Mouse (Mus musculus) forebrain, embryonic 12.5 days (tissue): ENCODE measurements around the gene Gabrr2. TPM values are rescaled to one million over a fixed set of nuclear protein-coding genes. Genes with fewer than 3 reads are reported as not detected.

Source experiments
- ATAC-seq: fragments of 200-750 bp; cut with Nextera tagmentation; 2 replicates; pipeline ENCODE4 v1.8.0; 2017; ENCODE audit warnings: moderate TSS enrichment; ENCODE audit not compliant: low FRiP score
- H3K27ac ChIP-seq: fragments of 300-500 bp; sonication (generic); 2 replicates; pipeline ENCODE4 v1.5.1; 2016; ENCODE audit warnings: mild to moderate bottlenecking
- H3K27me3 ChIP-seq: fragments of 300-500 bp; sonication (generic); 2 replicates; pipeline ENCODE4 v1.6.1; 2016; ENCODE audit warnings: mild to moderate bottlenecking
- H3K36me3 ChIP-seq: fragments of 300-500 bp; sonication (generic); replicated peaks from 2 replicates; pipeline ENCODE4 v1.6.1; 2016; ENCODE audit warnings: mild to moderate bottlenecking
- H3K4me1 ChIP-seq: fragments of 300-500 bp; sonication (generic); 2 replicates; pipeline ENCODE4 v1.6.1; 2016
- H3K4me2 ChIP-seq: fragments of 300-500 bp; sonication (generic); 2 replicates; pipeline ENCODE4 v1.6.1; 2016; ENCODE audit warnings: mild to moderate bottlenecking, moderate library complexity
- H3K4me3 ChIP-seq: fragments of 300-500 bp; sonication (generic); replicated peaks from 2 replicates; pipeline ENCODE4 v1.5.1; 2016; ENCODE audit warnings: mild to moderate bottlenecking
- H3K9ac ChIP-seq: fragments of 300-500 bp; sonication (generic); 2 replicates; pipeline ENCODE4 v1.6.1; 2016; ENCODE audit warnings: mild to moderate bottlenecking
- H3K9me3 ChIP-seq: fragments of 300-500 bp; sonication (generic); 2 replicates; pipeline ENCODE4 v1.6.1; 2016
- WGBS: fragments of 180-500 bp; shearing (Covaris S2); methylation state at CpG from one replicate; pipeline ENCODE4 v1.1.7; 2016; 5-methylcytosine and 5-hydroxymethylcytosine counted together
- polyA plus RNA-seq: library from polyadenylated mRNA; unstranded; fragments of >200 nt; fragmentation: Nextera tagmentation; extraction: Ambion mirVana; gene quantifications from 2 replicates; pipeline ENCODE4 v1.2.1, GENCODE M21; 2016

Gabrr2 gene
- polyA plus RNA-seq, 1 experiment from 2014 or later, result 0.55 TPM

GRCm38 (mm10) chr4:33054426-33054825 lies 8.4 kb upstream of the Gabrr2 start:
- Histone ChIP-seq H3K36me3 (peaks cover 27% of the 10 kb centered on the region), H3K4me1 (no peaks in the 10 kb centered on the region), H3K27me3 (no peaks in the 10 kb centered on the region), H3K27ac (no peak overlapping the region), H3K4me3 (no peak overlapping the region), H3K9me3 (no peaks in the 10 kb centered on the region), H3K9ac (no peak overlapping the region), H3K4me2 (no peak overlapping the region)
- ATAC-seq, result no peak

- 83% methylated on average over 1 of the region's 1 CpGs for WGBS
These were observed 6.5 kb upstream of the Gabrr2 start for GRCm38 (mm10) chr4:33056317-33056716.

GRCm38 (mm10) chr4:33057890-33058687 lies 4.7 kb upstream of the Gabrr2 start:
- no peak for ATAC-seq
- WGBS, result 82% methylated on average over 11 of the region's 11 CpGs
- no peak overlapping the region for H3K27ac ChIP-seq
- H3K4me3 ChIP-seq, result no peak overlapping the region
- no peak overlapping the region for H3K9ac ChIP-seq
- no peaks in the 10 kb centered on the region for H3K27me3 ChIP-seq
- no peak overlapping the region for H3K4me2 ChIP-seq
- no peaks in the 10 kb centered on the region for H3K9me3 ChIP-seq
- H3K4me1 ChIP-seq, result no peaks in the 10 kb centered on the region
- H3K36me3 ChIP-seq, result no peaks in the 10 kb centered on the region

More at GRCm38 (mm10) chr4:33056317-33056716, 6.5 kb upstream of the Gabrr2 start:
- Histone ChIP-seq H3K4me3 (no peak overlapping the region), H3K27me3 (no peaks in the 10 kb centered on the region), H3K4me2 (no peak overlapping the region), H3K27ac (no peak overlapping the region), H3K4me1 (no peaks in the 10 kb centered on the region), H3K9me3 (no peaks in the 10 kb centered on the region), H3K36me3 (peaks cover 13% of the 10 kb centered on the region), H3K9ac (no peak overlapping the region)
- no peak for ATAC-seq

GRCm38 (mm10) chr4:33061158-33061557 lies 1.6 kb upstream of the Gabrr2 start:
- Histone ChIP-seq H3K4me1 (no peaks in the 10 kb centered on the region), H3K27me3 (no peaks in the 10 kb centered on the region), H3K4me2 (no peak overlapping the region), H3K9me3 (no peaks in the 10 kb centered on the region), H3K9ac (no peak overlapping the region), H3K27ac (no peak overlapping the region), H3K4me3 (no peak overlapping the region), H3K36me3 (no peaks in the 10 kb centered on the region)
- no peak for ATAC-seq
- WGBS, result 68% methylated on average over 7 of the region's 7 CpGs

GRCm38 (mm10) chr4:33064986-33065385 lies 2.2 kb downstream of the Gabrr2 start:
- Histone ChIP-seq H3K4me2 (no peak overlapping the region), H3K27me3 (no peaks in the 10 kb centered on the region), H3K36me3 (no peaks in the 10 kb centered on the region), H3K9ac (no peak overlapping the region), H3K27ac (no peak overlapping the region), H3K4me3 (no peak overlapping the region), H3K4me1 (peaks cover 5% of the 10 kb centered on the region; the same call in 1 of the 2 replicates), H3K9me3 (no peaks in the 10 kb centered on the region)
- WGBS, result 85% methylated on average over 6 of the region's 6 CpGs
- no peak for ATAC-seq

- no peak overlapping the region for H3K4me2 ChIP-seq
- H3K9ac ChIP-seq, result no peak overlapping the region
- H3K36me3 ChIP-seq, result no peaks in the 10 kb centered on the region
- peaks cover 5% of the 10 kb centered on the region; the same call in 1 of the 2 replicates for H3K4me1 ChIP-seq
- no peak overlapping the region for H3K4me3 ChIP-seq
- H3K27ac ChIP-seq, result no peak overlapping the region
- no peaks in the 10 kb centered on the region for H3K27me3 ChIP-seq
- 68% methylated on average over 14 of the region's 14 CpGs for WGBS
- ATAC-seq, result no peak
- H3K9me3 ChIP-seq, result no peaks in the 10 kb centered on the region
These were observed 3.6 kb downstream of the Gabrr2 start for GRCm38 (mm10) chr4:33066223-33066960.

- no peak overlapping the region for H3K4me2 ChIP-seq
- no peaks in the 10 kb centered on the region for H3K27me3 ChIP-seq
- no peak overlapping the region for H3K9ac ChIP-seq
- H3K9me3 ChIP-seq, result no peaks in the 10 kb centered on the region
- peaks cover 6% of the 10 kb centered on the region; the same call in 1 of the 2 replicates for H3K4me1 ChIP-seq
- H3K4me3 ChIP-seq, result no peak overlapping the region
- no peak overlapping the region for H3K27ac ChIP-seq
- ATAC-seq, result no peak
- H3K36me3 ChIP-seq, result no peaks in the 10 kb centered on the region
- 87% methylated on average over 3 of the region's 3 CpGs for WGBS
These were observed 4.5 kb downstream of the Gabrr2 start for GRCm38 (mm10) chr4:33067331-33067730.

GRCm38 (mm10) chr4:33067826-33068225 lies 5.0 kb downstream of the Gabrr2 start:
- ATAC-seq, result no peak
- no peak overlapping the region for H3K4me3 ChIP-seq
- WGBS, result 93% methylated on average over 6 of the region's 6 CpGs
- no peak overlapping the region for H3K9ac ChIP-seq
- H3K4me1 ChIP-seq, result peaks cover 11% of the 10 kb centered on the region; the same call in 1 of the 2 replicates
- H3K27ac ChIP-seq, result no peak overlapping the region
- no peaks in the 10 kb centered on the region for H3K27me3 ChIP-seq
- no peaks in the 10 kb centered on the region for H3K36me3 ChIP-seq
- H3K9me3 ChIP-seq, result no peaks in the 10 kb centered on the region
- no peak overlapping the region for H3K4me2 ChIP-seq

- H3K4me2 ChIP-seq, result no peak overlapping the region
- WGBS, result 81% methylated on average over 6 of the region's 6 CpGs
- no peaks in the 10 kb centered on the region for H3K27me3 ChIP-seq
- peaks cover 14% of the 10 kb centered on the region; the same call in 1 of the 2 replicates for H3K4me1 ChIP-seq
- no peak overlapping the region for H3K4me3 ChIP-seq
- no peaks in the 10 kb centered on the region for H3K36me3 ChIP-seq
- H3K9ac ChIP-seq, result no peak overlapping the region
- no peaks in the 10 kb centered on the region for H3K9me3 ChIP-seq
- H3K27ac ChIP-seq, result no peak overlapping the region
- ATAC-seq, result no peak
These were observed 6.1 kb downstream of the Gabrr2 start for GRCm38 (mm10) chr4:33068894-33069293.

GRCm38 (mm10) chr4:33070326-33070725 lies 7.5 kb downstream of the Gabrr2 start:
- ATAC-seq, result no peak
- Histone ChIP-seq H3K4me3 (no peak overlapping the region), H3K27me3 (no peaks in the 10 kb centered on the region), H3K27ac (no peak overlapping the region), H3K4me1 (peaks cover 14% of the 10 kb centered on the region; the same call in 1 of the 2 replicates), H3K9me3 (no peaks in the 10 kb centered on the region), H3K36me3 (no peaks in the 10 kb centered on the region), H3K9ac (no peak overlapping the region), H3K4me2 (no peak overlapping the region)
- WGBS, result 90% methylated on average over 6 of the region's 6 CpGs

- Histone ChIP-seq H3K4me2 (no peak overlapping the region), H3K9me3 (no peaks in the 10 kb centered on the region), H3K4me1 (peaks cover 12% of the 10 kb centered on the region; the same call in 1 of the 2 replicates), H3K4me3 (no peak overlapping the region), H3K27me3 (no peaks in the 10 kb centered on the region), H3K36me3 (no peaks in the 10 kb centered on the region), H3K9ac (no peak overlapping the region), H3K27ac (no peak overlapping the region)
- 90% methylated on average over 6 of the region's 6 CpGs for WGBS
- ATAC-seq, result no peak
These were observed 8.5 kb downstream of the Gabrr2 start for GRCm38 (mm10) chr4:33071337-33071736.

GRCm38 (mm10) chr4:33072526-33073161 lies 9.8 kb downstream of the Gabrr2 start:
- no peak for ATAC-seq
- Histone ChIP-seq H3K27me3 (peaks cover 3% of the 10 kb centered on the region; the same call in 1 of the 2 replicates), H3K9me3 (no peaks in the 10 kb centered on the region), H3K4me2 (no peak overlapping the region), H3K4me3 (no peak overlapping the region), H3K27ac (no peak overlapping the region), H3K4me1 (peaks cover 8% of the 10 kb centered on the region; the same call in 1 of the 2 replicates), H3K9ac (no peak overlapping the region), H3K36me3 (no peaks in the 10 kb centered on the region)
- WGBS, result 51% methylated on average over 11 of the region's 11 CpGs
